Mouse (Mus musculus): ENCODE results near the gene Ctnnd1. TPM values are rescaled to one million over a fixed set of nuclear protein-coding genes. Genes with fewer than 3 reads are reported as not detected.

Ctnnd1 gene
- total RNA-seq, 4 experiments from 2014 or later = 47.1 to 62.3 (median 51.3) TPM

- no peak for DNase-seq (ENCODE audit: low spot score)
Measured at GRCm38 (mm10) chr2:84607842-84608241, 42.7 kb downstream of the Ctnnd1 start.

- DNase-seq (ENCODE audit: low spot score) = no peak
Measured at GRCm38 (mm10) chr2:84600977-84601376, 49.6 kb downstream of the Ctnnd1 start.

- DNase-seq (ENCODE audit: low spot score) = no peak
Measured at GRCm38 (mm10) chr2:84599270-84599888, 51.2 kb downstream of the Ctnnd1 start.

- DNase-seq (ENCODE audit: low spot score) = no peak
Measured at GRCm38 (mm10) chr2:84597123-84597522, 53.4 kb downstream of the Ctnnd1 start.

- DNase-seq (ENCODE audit: low spot score) = no peak
Measured at GRCm38 (mm10) chr2:84592801-84593200, 57.8 kb downstream of the Ctnnd1 start.

- DNase-seq (ENCODE audit: low spot score) = no peak
Measured at GRCm38 (mm10) chr2:84585700-84586099, 64.9 kb downstream of the Ctnnd1 start.

- DNase-seq (ENCODE audit: low spot score) = no peak
Measured at GRCm38 (mm10) chr2:84582286-84582685, 68.3 kb downstream of the Ctnnd1 start.

- DNase-seq (ENCODE audit: low spot score) = no peak
Measured at GRCm38 (mm10) chr2:84581208-84581607, 69.4 kb downstream of the Ctnnd1 start.

GRCm38 (mm10) chr2:84579311-84579710 is 71.3 kb downstream of the Ctnnd1 start:
- no peak for DNase-seq (ENCODE audit: low spot score)

GRCm38 (mm10) chr2:84574130-84574529 is 76.4 kb downstream of the Ctnnd1 start:
- no peak for DNase-seq (ENCODE audit: low spot score)

GRCm38 (mm10) chr2:84556888-84557514 is 93.6 kb downstream of the Ctnnd1 start:
- DNase-seq (ENCODE audit: low spot score) = peak; percentile 24

GRCm38 (mm10) chr2:84551390-84552100 is 99.0 kb downstream of the Ctnnd1 start:
- no peak for DNase-seq (ENCODE audit: low spot score)

Other genes with a start within 250 kb of the Ctnnd1 start
- gene Calcrl, start 225.4 kb downstream of the Ctnnd1 start, total RNA-seq (2022) = 10 to 100 TPM; 18.9 to 25.4 (median 24.4) TPM
- gene Tfpi, start 174.0 kb downstream of the Ctnnd1 start, total RNA-seq (2022) = 10 to 100 TPM; 39.5 to 67.3 (median 48.9) TPM
- not detected for gene Btbd18, start 8.3 kb upstream of the Ctnnd1 start, total RNA-seq (2022)
- 10 to 100 TPM; 24.0 to 25.9 (median 24.0) TPM for gene Selenoh, start 20.0 kb upstream of the Ctnnd1 start, total RNA-seq (2022)
- gene Gm28635, start 27.3 kb upstream of the Ctnnd1 start, total RNA-seq (2022) = 1 to 10 TPM; 2.7 to 9.6 (median 4.9) TPM
- gene Med19, start 27.6 kb upstream of the Ctnnd1 start, total RNA-seq (2022) = 10 to 100 TPM; 11.5 to 13.4 (median 12.8) TPM
- gene Tmx2, start 28.4 kb upstream of the Ctnnd1 start, total RNA-seq (2022) = 100 to 1,000 TPM in 3 of 4 experiments, 10 to 100 TPM in 1; 95.0 to 143 (median 120) TPM
- 10 to 100 TPM; 59.4 to 67.2 (median 63.7) TPM for gene Zdhhc5, start 64.4 kb upstream of the Ctnnd1 start, total RNA-seq (2022)
- 1 to 10 TPM; 4.0 to 6.5 (median 4.6) TPM for gene Clp1, start 76.6 kb upstream of the Ctnnd1 start, total RNA-seq (2022)
- under 1 TPM; 0.46 to 0.84 (median 0.50) TPM for gene Ypel4, start 83.3 kb upstream of the Ctnnd1 start, total RNA-seq (2022)
- 1 to 10 TPM; 1.2 to 1.8 (median 1.4) TPM for gene Gm19426, start 92.9 kb upstream of the Ctnnd1 start, total RNA-seq (2022)
- gene Serping1, start 124.7 kb upstream of the Ctnnd1 start, total RNA-seq (2022) = 10 to 100 TPM; 58.4 to 76.5 (median 69.2) TPM
- gene Ube2l6, start 148.1 kb upstream of the Ctnnd1 start, total RNA-seq (2022) = 10 to 100 TPM; 11.8 to 37.6 (median 13.6) TPM
- under 1 TPM in 2 of 4 experiments, not detected in 2; 0.14 to 0.16 TPM for gene Smtnl1, start 171.9 kb upstream of the Ctnnd1 start, total RNA-seq (2022)
- gene Timm10, start 176.2 kb upstream of the Ctnnd1 start, total RNA-seq (2022) = 100 to 1,000 TPM; 119 to 134 (median 122) TPM
- 1 to 10 TPM; 1.6 to 2.8 (median 2.2) TPM for gene Slc43a1, start 188.1 kb upstream of the Ctnnd1 start, total RNA-seq (2022)
- gene Rtn4rl2, start 235.9 kb upstream of the Ctnnd1 start, total RNA-seq (2022) = 1 to 10 TPM; 1.6 to 3.9 (median 2.3) TPM